Mouse (Mus musculus): ENCODE measurements around the gene Cstb. TPM values are rescaled to one million over a fixed set of nuclear protein-coding genes. Genes with fewer than 3 reads are reported as not detected.

The Cstb gene
- polyA plus RNA-seq, 1 experiment from 2014 or later = 288 TPM

DNA sequence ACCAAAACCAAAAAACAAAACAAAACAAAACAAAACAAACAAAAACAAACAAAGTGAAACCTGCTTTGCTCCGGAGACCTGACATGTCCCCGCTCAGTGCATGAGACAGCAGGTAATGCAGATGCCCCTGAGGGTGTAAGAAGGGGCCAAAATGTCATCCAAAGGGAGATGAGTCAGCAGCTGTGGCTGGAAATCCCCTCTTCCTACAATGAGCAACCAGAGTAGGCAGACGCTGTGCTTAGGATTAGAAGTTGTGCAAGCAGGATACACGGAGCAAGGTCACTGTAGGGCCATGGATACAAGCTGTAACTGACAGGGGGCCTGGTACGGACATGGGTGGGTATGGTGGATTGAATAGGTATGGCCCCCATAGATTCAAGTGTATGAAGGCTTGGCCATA is 3.7 kb downstream of the Cstb start:
- no peak for ATAC-seq
- Histone ChIP-seq H3K27me3 (replicated peaks; ENCODE audit: control insufficient read depth, insufficient read depth, low read length) (no peaks in the 10 kb centered on the region), H3K9ac (ENCODE audit: low read depth, low read length) (no peak overlapping the region), H3K27ac (ENCODE audit: low read length) (no peak overlapping the region), H3K36me3 (ENCODE audit: control insufficient read depth, insufficient read depth, low read length) (peaks cover 14% of the 10 kb centered on the region; the same call in 1 of the 2 replicates), H3K4me2 (ENCODE audit: low read depth, low read length) (no peak overlapping the region), H3K4me3 (ENCODE audit: low read length) (no peak overlapping the region), H3K4me1 (ENCODE audit: control insufficient read depth, insufficient read depth, low read length) (peaks cover 12% of the 10 kb centered on the region), H3K9me3 (ENCODE audit: control insufficient read depth, low read length) (no peaks in the 10 kb centered on the region)
- WGBS = 83% methylated on average over 5 of the region's 5 CpGs

DNA sequence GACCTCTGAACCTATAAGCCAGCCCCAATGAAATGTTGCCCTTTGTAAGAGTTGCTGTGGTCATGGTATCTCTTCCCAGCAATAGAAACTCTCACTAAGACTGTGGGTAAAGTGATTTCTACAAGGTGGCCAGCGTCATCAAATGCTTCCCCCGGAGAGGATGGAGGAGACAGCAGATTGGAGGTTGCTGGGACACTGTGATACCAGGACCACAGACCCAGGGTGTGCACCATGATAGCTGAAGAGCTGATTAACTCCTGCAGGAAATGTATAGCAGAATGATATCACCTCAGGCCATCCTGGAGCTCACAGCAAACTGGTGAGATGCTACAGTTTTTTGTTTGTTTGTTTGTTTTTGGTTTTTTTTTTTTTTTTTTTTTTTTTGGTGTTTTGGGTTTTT is 4.3 kb downstream of the Cstb start:
- 94% methylated on average over 2 of the region's 2 CpGs for WGBS
- H3K36me3 ChIP-seq (ENCODE audit: control insufficient read depth, insufficient read depth, low read length) = peaks cover 14% of the 10 kb centered on the region; the same call in 1 of the 2 replicates
- H3K4me2 ChIP-seq (ENCODE audit: low read depth, low read length) = no peak overlapping the region
- H3K27ac ChIP-seq (ENCODE audit: low read length) = no peak overlapping the region
- no peak for ATAC-seq
- no peaks in the 10 kb centered on the region for H3K27me3 ChIP-seq (replicated peaks; ENCODE audit: control insufficient read depth, insufficient read depth, low read length)
- no peak overlapping the region for H3K9ac ChIP-seq (ENCODE audit: low read depth, low read length)
- peaks cover 11% of the 10 kb centered on the region for H3K4me1 ChIP-seq (ENCODE audit: control insufficient read depth, insufficient read depth, low read length)
- H3K9me3 ChIP-seq (ENCODE audit: control insufficient read depth, low read length) = no peaks in the 10 kb centered on the region
- no peak overlapping the region for H3K4me3 ChIP-seq (ENCODE audit: low read length)

GRCm38 (mm10) chr10:78432853-78433252 is 7.4 kb downstream of the Cstb start:
- no peaks in the 10 kb centered on the region for H3K4me1 ChIP-seq (ENCODE audit: control insufficient read depth, insufficient read depth, low read length)
- no peaks in the 10 kb centered on the region for H3K9me3 ChIP-seq (ENCODE audit: control insufficient read depth, low read length)
- no peak overlapping the region for H3K4me2 ChIP-seq (ENCODE audit: low read depth, low read length)
- 70% methylated on average over 3 of the region's 3 CpGs for WGBS
- no peak overlapping the region for H3K9ac ChIP-seq (ENCODE audit: low read depth, low read length)
- ATAC-seq = no peak
- H3K27ac ChIP-seq (ENCODE audit: low read length) = no peak overlapping the region
- H3K4me3 ChIP-seq (ENCODE audit: low read length) = no peak overlapping the region
- H3K36me3 ChIP-seq (ENCODE audit: control insufficient read depth, insufficient read depth, low read length) = peaks cover 8% of the 10 kb centered on the region; the same call in 1 of the 2 replicates
- no peaks in the 10 kb centered on the region for H3K27me3 ChIP-seq (replicated peaks; ENCODE audit: control insufficient read depth, insufficient read depth, low read length)

GRCm38 (mm10) chr10:78438094-78438493 is 12.6 kb downstream of the Cstb start:
- H3K9me3 ChIP-seq (ENCODE audit: control insufficient read depth, low read length) = no peaks in the 10 kb centered on the region
- WGBS = 5% methylated on average over 5 of the region's 5 CpGs
- H3K4me1 ChIP-seq (ENCODE audit: control insufficient read depth, insufficient read depth, low read length) = no peaks in the 10 kb centered on the region
- H3K27ac ChIP-seq (ENCODE audit: low read length) = no peak overlapping the region
- no peaks in the 10 kb centered on the region for H3K27me3 ChIP-seq (replicated peaks; ENCODE audit: control insufficient read depth, insufficient read depth, low read length)
- H3K4me2 ChIP-seq (ENCODE audit: low read depth, low read length) = no peak overlapping the region
- no peaks in the 10 kb centered on the region for H3K36me3 ChIP-seq (ENCODE audit: control insufficient read depth, insufficient read depth, low read length)
- H3K4me3 ChIP-seq (ENCODE audit: low read length) = no peak overlapping the region
- H3K9ac ChIP-seq (ENCODE audit: low read depth, low read length) = no peak overlapping the region
- ATAC-seq = peak; percentile 39; the same call in 1 of the 2 replicates

GRCm38 (mm10) chr10:78439550-78439949 is 14.1 kb downstream of the Cstb start:
- H3K27me3 ChIP-seq (replicated peaks; ENCODE audit: control insufficient read depth, insufficient read depth, low read length) = no peaks in the 10 kb centered on the region
- no peak overlapping the region for H3K4me3 ChIP-seq (ENCODE audit: low read length)
- H3K4me1 ChIP-seq (ENCODE audit: control insufficient read depth, insufficient read depth, low read length) = no peaks in the 10 kb centered on the region
- H3K27ac ChIP-seq (ENCODE audit: low read length) = no peak overlapping the region
- H3K4me2 ChIP-seq (ENCODE audit: low read depth, low read length) = no peak overlapping the region
- no peaks in the 10 kb centered on the region for H3K36me3 ChIP-seq (ENCODE audit: control insufficient read depth, insufficient read depth, low read length)
- H3K9ac ChIP-seq (ENCODE audit: low read depth, low read length) = no peak overlapping the region
- no peaks in the 10 kb centered on the region for H3K9me3 ChIP-seq (ENCODE audit: control insufficient read depth, low read length)
- WGBS = 61% methylated on average over 5 of the region's 5 CpGs
- no peak for ATAC-seq

GRCm38 (mm10) chr10:78439990-78440389 is 14.5 kb downstream of the Cstb start:
- Histone ChIP-seq H3K9ac (ENCODE audit: low read depth, low read length) (no peak overlapping the region), H3K4me2 (ENCODE audit: low read depth, low read length) (no peak overlapping the region), H3K27ac (ENCODE audit: low read length) (no peak overlapping the region), H3K4me3 (ENCODE audit: low read length) (no peak overlapping the region), H3K36me3 (ENCODE audit: control insufficient read depth, insufficient read depth, low read length) (no peaks in the 10 kb centered on the region), H3K27me3 (replicated peaks; ENCODE audit: control insufficient read depth, insufficient read depth, low read length) (no peaks in the 10 kb centered on the region), H3K4me1 (ENCODE audit: control insufficient read depth, insufficient read depth, low read length) (no peaks in the 10 kb centered on the region), H3K9me3 (ENCODE audit: control insufficient read depth, low read length) (no peaks in the 10 kb centered on the region)
- ATAC-seq = no peak
- WGBS = 83% methylated on average over 7 of the region's 7 CpGs

DNA sequence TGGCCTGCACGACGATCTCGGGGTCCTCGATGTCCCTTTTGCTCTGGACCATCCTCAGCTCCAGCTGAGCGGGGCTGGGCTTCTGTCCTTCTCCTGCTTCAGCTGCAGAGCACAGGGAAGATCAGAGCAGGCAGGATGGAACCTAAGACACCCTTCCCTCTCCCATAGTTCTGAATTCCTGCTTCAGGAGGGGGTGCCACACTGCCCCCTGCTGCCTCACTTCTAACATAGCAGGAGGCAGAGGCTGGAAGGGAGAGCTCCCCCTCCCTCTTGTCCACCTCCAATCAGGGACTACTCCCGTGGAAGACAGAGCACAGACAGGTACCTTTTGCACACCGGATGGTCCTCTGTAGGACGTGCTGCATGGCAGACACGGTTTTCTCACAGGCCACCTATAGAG is 15.3 kb downstream of the Cstb start:
- no peaks in the 10 kb centered on the region for H3K27me3 ChIP-seq (replicated peaks; ENCODE audit: control insufficient read depth, insufficient read depth, low read length)
- peaks cover 3% of the 10 kb centered on the region; the same call in 1 of the 2 replicates for H3K36me3 ChIP-seq (ENCODE audit: control insufficient read depth, insufficient read depth, low read length)
- H3K27ac ChIP-seq (ENCODE audit: low read length) = no peak overlapping the region
- WGBS = 67% methylated on average over 9 of the region's 9 CpGs
- H3K4me1 ChIP-seq (ENCODE audit: control insufficient read depth, insufficient read depth, low read length) = no peaks in the 10 kb centered on the region
- no peak overlapping the region for H3K9ac ChIP-seq (ENCODE audit: low read depth, low read length)
- no peak overlapping the region for H3K4me2 ChIP-seq (ENCODE audit: low read depth, low read length)
- no peak; the same call in 1 of the 2 replicates for ATAC-seq
- no peaks in the 10 kb centered on the region for H3K9me3 ChIP-seq (ENCODE audit: control insufficient read depth, low read length)
- H3K4me3 ChIP-seq (ENCODE audit: low read length) = no peak overlapping the region

DNA sequence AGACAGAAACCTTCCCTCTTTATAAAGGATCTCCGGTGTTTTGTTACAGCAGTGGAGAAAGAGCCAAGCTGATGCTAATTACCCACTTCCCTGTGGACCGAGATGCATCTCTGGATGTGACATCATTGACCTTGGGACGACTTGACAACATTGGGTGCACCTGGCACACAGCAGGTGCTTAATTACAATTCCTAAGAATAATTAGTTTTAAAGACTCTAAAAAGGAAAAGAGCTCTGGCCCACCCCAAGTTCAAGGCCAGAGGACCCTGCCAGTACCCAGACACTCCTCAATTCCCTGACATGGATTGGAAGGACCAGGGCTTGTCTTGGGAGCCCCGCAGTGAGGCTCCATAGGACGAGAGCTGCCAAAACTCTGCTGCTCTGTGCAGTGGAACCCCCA is 16.1 kb downstream of the Cstb start:
- Histone ChIP-seq H3K27ac (ENCODE audit: low read length) (no peak overlapping the region), H3K9ac (ENCODE audit: low read depth, low read length) (no peak overlapping the region), H3K4me1 (ENCODE audit: control insufficient read depth, insufficient read depth, low read length) (no peaks in the 10 kb centered on the region), H3K27me3 (replicated peaks; ENCODE audit: control insufficient read depth, insufficient read depth, low read length) (no peaks in the 10 kb centered on the region), H3K9me3 (ENCODE audit: control insufficient read depth, low read length) (no peaks in the 10 kb centered on the region), H3K4me3 (ENCODE audit: low read length) (no peak overlapping the region), H3K36me3 (ENCODE audit: control insufficient read depth, insufficient read depth, low read length) (peaks cover 3% of the 10 kb centered on the region; the same call in 1 of the 2 replicates), H3K4me2 (ENCODE audit: low read depth, low read length) (no peak overlapping the region)
- WGBS = 92% methylated on average over 5 of the region's 5 CpGs
- no peak for ATAC-seq

DNA sequence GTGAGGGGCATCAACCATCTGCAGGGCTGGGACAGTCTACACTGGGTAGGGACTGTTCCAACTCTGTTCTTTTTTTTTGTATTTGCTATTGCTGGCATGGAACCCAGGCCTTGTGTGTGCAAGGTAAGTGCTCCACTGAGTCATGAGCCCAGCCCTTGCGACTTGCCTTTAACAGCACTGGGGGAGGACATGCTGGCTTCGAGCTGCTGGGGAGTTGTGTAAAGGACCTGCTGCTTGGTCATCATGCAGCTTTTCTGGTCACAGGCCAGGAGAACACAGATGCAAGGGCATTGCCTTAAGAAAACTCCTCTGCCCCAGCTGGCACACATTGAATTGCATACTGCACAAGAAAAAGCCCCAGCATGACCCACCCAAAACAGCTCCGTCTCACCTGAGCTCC is 16.8 kb downstream of the Cstb start:
- Histone ChIP-seq H3K9me3 (ENCODE audit: control insufficient read depth, low read length) (no peaks in the 10 kb centered on the region), H3K36me3 (ENCODE audit: control insufficient read depth, insufficient read depth, low read length) (peaks cover 3% of the 10 kb centered on the region; the same call in 1 of the 2 replicates), H3K4me1 (ENCODE audit: control insufficient read depth, insufficient read depth, low read length) (no peaks in the 10 kb centered on the region), H3K27ac (ENCODE audit: low read length) (no peak overlapping the region), H3K4me3 (ENCODE audit: low read length) (no peak overlapping the region), H3K27me3 (replicated peaks; ENCODE audit: control insufficient read depth, insufficient read depth, low read length) (no peaks in the 10 kb centered on the region), H3K9ac (ENCODE audit: low read depth, low read length) (no peak overlapping the region), H3K4me2 (ENCODE audit: low read depth, low read length) (no peak overlapping the region)
- ATAC-seq = no peak
- 90% methylated on average over 3 of the region's 3 CpGs for WGBS

DNA sequence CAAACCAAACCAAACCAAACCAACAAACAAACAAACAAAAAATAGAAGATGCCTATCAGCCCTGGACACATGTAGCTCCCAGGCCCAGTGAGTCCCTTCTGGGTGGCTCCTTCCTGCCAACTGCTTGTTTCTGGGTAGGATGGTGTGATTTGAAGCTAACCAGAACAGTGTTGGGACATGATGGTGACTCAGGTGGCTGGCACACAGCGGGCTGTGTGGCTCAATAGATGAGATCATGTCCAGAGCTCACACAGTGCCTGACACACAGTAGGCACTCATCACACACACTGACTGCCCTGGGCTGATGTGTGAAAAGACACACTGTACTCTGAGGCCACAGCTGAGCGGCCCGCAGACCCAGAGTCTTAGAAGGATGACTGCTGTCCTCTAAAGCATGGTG is 20.7 kb downstream of the Cstb start:
- Histone ChIP-seq H3K4me1 (ENCODE audit: control insufficient read depth, insufficient read depth, low read length) (no peaks in the 10 kb centered on the region), H3K4me2 (ENCODE audit: low read depth, low read length) (no peak overlapping the region), H3K27ac (ENCODE audit: low read length) (no peak overlapping the region), H3K27me3 (replicated peaks; ENCODE audit: control insufficient read depth, insufficient read depth, low read length) (no peaks in the 10 kb centered on the region), H3K36me3 (ENCODE audit: control insufficient read depth, insufficient read depth, low read length) (peaks cover 5% of the 10 kb centered on the region), H3K9me3 (ENCODE audit: control insufficient read depth, low read length) (no peaks in the 10 kb centered on the region), H3K4me3 (ENCODE audit: low read length) (no peak overlapping the region), H3K9ac (ENCODE audit: low read depth, low read length) (no peak overlapping the region)
- no peak for ATAC-seq
- WGBS = 93% methylated on average over 3 of the region's 3 CpGs

Data from intestine, embryonic 16.5 days (tissue).